Comparison of ENCODE assay signal across 8 mouse cellular contexts in genomic region chr8:110920032-110920772, GRCm38 (mm10). TPM values are rescaled to one million over a fixed set of nuclear protein-coding genes. Genes with fewer than 3 reads are reported as not detected.
A peak's percentile ranks its signal among the peaks of the same experiment; 100 is the strongest.
DNase-seq lines count a peak whose midpoint lies in the region; ATAC-seq and TF ChIP-seq lines count a peak whose summit lies in the region.

No protein-coding gene starts in this region.

- H3K27ac ChIP-seq in heart, embryonic 13.5 days (replicated peaks) = peak overlapping the region; percentile 86
- H3K27ac ChIP-seq in limb, embryonic 14.5 days (replicated peaks; ENCODE audit: low read depth, low read length) = peak overlapping the region; percentile 80

- no peaks in the 10 kb centered on the region for H3K27me3 ChIP-seq in heart, embryonic 13.5 days (replicated peaks)
- H3K27me3 ChIP-seq in Patski = no peaks in the 10 kb centered on the region
- H3K27me3 ChIP-seq in limb, embryonic 14.5 days (ENCODE audit: control insufficient read depth, insufficient read depth, low read length) = no peaks in the 10 kb centered on the region

- CTCF ChIA-PET in Patski (lab: Charles Lee) = no interaction called here

- peak overlapping the region; percentile 96 for H3K9ac ChIP-seq in heart, embryonic 13.5 days
- H3K9ac ChIP-seq in limb, embryonic 14.5 days (ENCODE audit: low read depth, low read length, severe bottlenecking) = peak overlapping the region; percentile 88

- 1% methylated on average over 33 of the region's 37 CpGs for WGBS in heart, embryonic 13.5 days
- 0% methylated on average over 7 of the region's 37 CpGs for WGBS in limb, embryonic 14.5 days

- H3K4me2 ChIP-seq in heart, embryonic 13.5 days = peak overlapping the region; percentile 81
- peak overlapping the region; percentile 90 for H3K4me2 ChIP-seq in limb, embryonic 14.5 days (replicated peaks; ENCODE audit: low read depth, low read length, severe bottlenecking)

- TF ChIP-seq POLR2A in limb, embryonic 14.5 days (IDR thresholded peaks at IDR 0.05; ENCODE audit: borderline replicate concordance, extremely low read depth, insufficient read depth, insufficient read length) = no peak

- in situ Hi-C loops in Patski (cut with MboI; ENCODE audit: low pct_unique_long_range_greater_than_20kb) = no loop called here

- H3K9me3 ChIP-seq in heart, embryonic 13.5 days = no peaks in the 10 kb centered on the region
- no peaks in the 10 kb centered on the region for H3K9me3 ChIP-seq in limb, embryonic 14.5 days (ENCODE audit: control insufficient read depth, low read length)

- H3K4me1 ChIP-seq in heart, embryonic 13.5 days = peaks cover 36% of the 10 kb centered on the region
- H3K4me1 ChIP-seq in limb, embryonic 14.5 days (ENCODE audit: control insufficient read depth, insufficient read depth, low read length) = peaks cover 17% of the 10 kb centered on the region

- peak; percentile 7; the same call in 1 of the 2 replicates for ATAC-seq in heart, embryonic 13.5 days (ENCODE audit: extremely low read depth, insufficient number of reproducible peaks, low FRiP score, low TSS enrichment)
- ATAC-seq in Patski = peak; percentile 6
- peak; percentile 19 for ATAC-seq in limb, embryonic 14.5 days (ENCODE audit: low FRiP score, low read depth)

- H3K4me3 ChIP-seq in heart, embryonic 13.5 days = peak overlapping the region; percentile 93
- H3K4me3 ChIP-seq in limb, embryonic 14.5 days (replicated peaks; ENCODE audit: low read length) = peak overlapping the region; percentile 86

- no peak for TF ChIP-seq CTCF in Patski (IDR thresholded peaks at IDR 0.05)

- DNase-seq in heart, adult 8-10 months (ENCODE audit: low spot score) = no peak
- DNase-seq in 3T3-L1 (ENCODE audit: low read depth, low spot score) = peak; percentile 66
- no peak for DNase-seq in Patski (ENCODE audit: low read depth, low spot score)
- peak; percentile 20 for DNase-seq in forelimb bud, embryonic 11.5 days (ENCODE audit: low read depth, low spot score)
- no peak for DNase-seq in limb, embryonic 14.5 days (ENCODE audit: low spot score)
- DNase-seq in retina, postnatal 1 day = peak; percentile 52
- DNase-seq in adrenal gland, postnatal 25 days = no peak

- POLR2A ChIA-PET in Patski (lab: Charles Lee) = no interaction called here

- peaks cover 11% of the 10 kb centered on the region; the same call in 1 of the 2 replicates for H3K36me3 ChIP-seq in heart, embryonic 13.5 days
- H3K36me3 ChIP-seq in limb, embryonic 14.5 days (ENCODE audit: control insufficient read depth, insufficient read depth, low read length) = peaks cover 4% of the 10 kb centered on the region; the same call in 1 of the 2 replicates

RNA-seq across cellular contexts. Expression of gene St3gal2, which starts 0.5 kb away (rescaled TPM):
- polyA plus RNA-seq in heart, embryonic 13.5 days (2015; fragmentation: Nextera tagmentation; extraction: Ambion mirVana) = 16.2 and 16.4 TPM in 2 replicates
- total RNA-seq in heart, adult 8-10 months (2022) = 10 to 100 TPM; 21.3 to 25.4 (median 24.1) TPM
- polyA plus RNA-seq in Patski (2021) = 88.1 TPM
- 29.9 and 39.7 TPM in 2 replicates for polyA plus RNA-seq in limb, embryonic 14.5 days (2012; rRNA removed)
- 19.2 and 21.5 TPM in 2 replicates for polyA plus RNA-seq in limb, embryonic 14.5 days (2014; fragmentation: Nextera tagmentation; extraction: Ambion mirVana)
- 18.3 and 20.4 TPM in 2 replicates for total RNA-seq in adrenal gland, postnatal 25 days (2021)

RNA-seq across cellular contexts. Expression of gene Fuk, which starts 17.9 kb away (rescaled TPM):
- polyA plus RNA-seq in heart, embryonic 13.5 days (2015; fragmentation: Nextera tagmentation; extraction: Ambion mirVana) = 6.8 and 7.1 TPM in 2 replicates
- 1 to 10 TPM; 4.5 to 5.4 (median 4.6) TPM for total RNA-seq in heart, adult 8-10 months (2022)
- polyA plus RNA-seq in Patski (2021) = 25.6 TPM
- polyA plus RNA-seq in limb, embryonic 14.5 days (2012; rRNA removed) = 16.2 and 22.4 TPM in 2 replicates
- 10.4 and 10.6 TPM in 2 replicates for polyA plus RNA-seq in limb, embryonic 14.5 days (2014; fragmentation: Nextera tagmentation; extraction: Ambion mirVana)
- total RNA-seq in adrenal gland, postnatal 25 days (2021) = 10.5 and 12.0 TPM in 2 replicates

Comparison
In these comparisons a context has a peak if more than half of its experiments do, and no peak if none do; other contexts are left out.
1. DNase-seq: peak in 3T3-L1 (single experiment), forelimb bud, embryonic 11.5 days (single experiment) and retina, postnatal 1 day (single experiment); none in heart, adult 8-10 months (single experiment), Patski (single experiment), limb, embryonic 14.5 days (single experiment) and adrenal gland, postnatal 25 days (single experiment).
2. Peak in every context shown above with its lines, with median percentiles within 50 percentile points of each other: ATAC-seq.